Mouse (Mus musculus): ENCODE results near the gene Pank4. TPM values are rescaled to one million over a fixed set of nuclear protein-coding genes. Genes with fewer than 3 reads are reported as not detected.

The Pank4 gene
- polyA plus RNA-seq, 1 experiment from 2014 or later, result 47.2 TPM

DNA sequence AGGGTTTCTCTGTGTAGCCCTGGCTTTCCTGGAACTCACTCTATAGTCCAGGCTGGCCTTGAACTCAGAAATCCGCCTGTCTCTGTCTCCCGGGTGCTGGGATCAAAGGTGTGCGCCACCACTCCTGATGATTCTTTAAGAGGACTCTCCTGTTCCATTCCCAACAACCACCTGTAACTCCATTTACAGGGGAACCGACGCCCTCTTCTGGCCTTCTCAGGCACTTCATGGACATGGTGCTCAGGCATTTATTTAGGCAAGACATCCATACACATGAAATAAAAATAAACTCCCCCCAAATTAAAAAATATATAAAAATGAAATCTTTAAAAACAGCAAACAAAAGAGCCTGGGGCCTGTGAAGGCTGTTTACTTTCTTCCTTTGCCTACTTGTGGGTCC is 3.2 kb downstream of the Pank4 start:
- H3K27me3 ChIP-seq (replicated peaks; ENCODE audit: control insufficient read depth, insufficient read depth, low read length), result peaks cover 14% of the 10 kb centered on the region
- no peak overlapping the region for H3K4me3 ChIP-seq (ENCODE audit: low read depth, low read length)
- peaks cover 20% of the 10 kb centered on the region for H3K4me1 ChIP-seq (replicated peaks; ENCODE audit: control insufficient read depth, insufficient read depth, low read length)
- H3K9me3 ChIP-seq (ENCODE audit: control insufficient read depth, low read length), result no peaks in the 10 kb centered on the region
- WGBS, result 61% methylated on average over 5 of the region's 5 CpGs
- H3K27ac ChIP-seq (ENCODE audit: low read depth, low read length), result no peak overlapping the region
- no peak for ATAC-seq (replicated peaks; ENCODE audit: low FRiP score)
- H3K4me2 ChIP-seq, result no peak overlapping the region
- DNase-seq (ENCODE audit: low spot score), result no peak
- H3K9ac ChIP-seq (ENCODE audit: low read depth, low read length), result no peak overlapping the region
- H3K36me3 ChIP-seq (ENCODE audit: control insufficient read depth, insufficient read depth, low read length), result peaks cover 37% of the 10 kb centered on the region

DNA sequence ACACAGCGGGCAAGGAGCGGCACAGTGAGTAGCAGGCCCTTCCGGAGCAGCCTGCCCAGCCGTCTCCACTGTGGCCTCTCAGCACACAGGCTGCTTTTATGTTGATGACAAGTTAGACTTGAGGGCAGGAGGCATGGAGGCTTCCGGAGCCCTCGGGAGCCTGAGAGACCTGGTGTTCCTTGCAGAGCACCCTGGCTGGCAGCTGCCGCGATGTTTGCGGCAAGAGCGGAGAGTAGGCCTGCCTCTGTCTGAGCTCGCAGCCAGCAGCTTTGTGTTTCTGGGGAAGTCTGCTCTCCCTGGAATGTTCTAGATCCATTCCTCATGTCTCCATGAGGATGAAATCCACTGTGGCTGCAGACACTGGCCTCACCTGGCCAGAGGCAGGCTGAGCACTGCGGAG is 8.6 kb downstream of the Pank4 start:
- ATAC-seq (replicated peaks; ENCODE audit: low FRiP score) (no peak), DNase-seq (ENCODE audit: low spot score) (no peak)
- H3K4me1 ChIP-seq (replicated peaks; ENCODE audit: control insufficient read depth, insufficient read depth, low read length), result no peaks in the 10 kb centered on the region
- peaks cover 82% of the 10 kb centered on the region for H3K36me3 ChIP-seq (ENCODE audit: control insufficient read depth, insufficient read depth, low read length)
- WGBS, result 94% methylated on average over 12 of the region's 12 CpGs
- no peaks in the 10 kb centered on the region for H3K27me3 ChIP-seq (replicated peaks; ENCODE audit: control insufficient read depth, insufficient read depth, low read length)
- H3K4me2 ChIP-seq, result no peak overlapping the region
- no peak overlapping the region; the same call in 1 of the 2 replicates for H3K4me3 ChIP-seq (ENCODE audit: low read depth, low read length)
- H3K9me3 ChIP-seq (ENCODE audit: control insufficient read depth, low read length), result no peaks in the 10 kb centered on the region
- no peak overlapping the region for H3K27ac ChIP-seq (ENCODE audit: low read depth, low read length)
- H3K9ac ChIP-seq (ENCODE audit: low read depth, low read length), result no peak overlapping the region

DNA sequence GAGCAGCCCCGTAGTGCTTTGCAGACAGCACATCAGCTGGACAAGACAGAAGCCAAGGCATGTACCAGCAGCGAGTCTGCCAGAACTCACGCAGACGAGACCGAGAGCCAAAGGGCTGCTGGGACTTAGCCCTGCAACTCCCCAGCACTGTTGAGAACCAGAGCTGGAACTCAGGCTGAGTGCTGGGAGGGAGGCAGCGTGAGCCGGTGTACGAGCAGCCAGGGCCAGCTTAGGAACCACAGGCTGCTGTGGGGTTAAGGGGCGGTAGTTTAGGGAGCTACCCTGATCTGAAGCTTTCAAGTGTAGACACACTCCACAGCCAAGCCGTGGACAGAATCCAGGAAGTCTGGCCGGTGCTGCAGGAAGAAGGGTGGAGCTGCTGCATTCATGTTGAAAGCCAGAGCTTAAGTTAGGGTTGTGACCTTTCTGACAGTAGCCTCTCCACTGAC is 10.3 kb downstream of the Pank4 start:
- no peak overlapping the region for H3K27ac ChIP-seq (ENCODE audit: low read depth, low read length)

DNA sequence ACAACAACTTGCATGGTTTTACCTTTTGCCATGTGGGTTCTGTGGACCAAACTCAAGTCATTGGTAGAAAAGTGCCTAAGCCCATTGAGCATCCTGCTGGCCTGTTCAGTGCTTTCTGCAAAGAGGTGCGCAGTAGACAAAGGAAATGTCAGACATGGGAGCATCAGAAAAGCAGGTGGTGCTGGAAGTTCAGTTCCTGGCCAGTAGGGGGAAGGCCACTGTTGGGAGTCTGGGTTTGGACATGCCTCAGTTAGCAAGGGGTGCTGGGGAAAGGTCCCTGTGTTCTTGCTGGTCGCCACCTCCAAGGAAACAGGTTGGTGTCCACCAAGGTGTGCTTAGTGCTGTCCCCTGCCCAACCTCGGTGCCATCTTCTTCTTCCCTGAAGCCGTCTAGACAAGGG is 16.2 kb downstream of the Pank4 start:
- Histone ChIP-seq H3K4me2 (no peak overlapping the region), H3K4me3 (ENCODE audit: low read depth, low read length) (no peak overlapping the region), H3K9me3 (ENCODE audit: control insufficient read depth, low read length) (no peaks in the 10 kb centered on the region), H3K9ac (ENCODE audit: low read depth, low read length) (no peak overlapping the region), H3K27me3 (replicated peaks; ENCODE audit: control insufficient read depth, insufficient read depth, low read length) (no peaks in the 10 kb centered on the region; the same call in 1 of the 2 replicates), H3K36me3 (ENCODE audit: control insufficient read depth, insufficient read depth, low read length) (peaks cover 51% of the 10 kb centered on the region), H3K27ac (ENCODE audit: low read depth, low read length) (no peak overlapping the region), H3K4me1 (replicated peaks; ENCODE audit: control insufficient read depth, insufficient read depth, low read length) (peaks cover 17% of the 10 kb centered on the region)
- WGBS, result 92% methylated on average over 4 of the region's 4 CpGs
- DNase-seq (ENCODE audit: low spot score) (no peak), ATAC-seq (replicated peaks; ENCODE audit: low FRiP score) (no peak)

More for the DNA sequence above, 10.3 kb downstream of the Pank4 start:
- ATAC-seq (replicated peaks; ENCODE audit: low FRiP score) (no peak), DNase-seq (ENCODE audit: low spot score) (no peak)
- Histone ChIP-seq H3K9me3 (ENCODE audit: control insufficient read depth, low read length) (no peaks in the 10 kb centered on the region), H3K36me3 (ENCODE audit: control insufficient read depth, insufficient read depth, low read length) (peaks cover 94% of the 10 kb centered on the region), H3K4me1 (replicated peaks; ENCODE audit: control insufficient read depth, insufficient read depth, low read length) (no peaks in the 10 kb centered on the region), H3K9ac (ENCODE audit: low read depth, low read length) (no peak overlapping the region), H3K4me3 (ENCODE audit: low read depth, low read length) (no peak overlapping the region), H3K27me3 (replicated peaks; ENCODE audit: control insufficient read depth, insufficient read depth, low read length) (no peaks in the 10 kb centered on the region), H3K4me2 (no peak overlapping the region)
- WGBS, result 89% methylated on average over 11 of the region's 11 CpGs

DNA sequence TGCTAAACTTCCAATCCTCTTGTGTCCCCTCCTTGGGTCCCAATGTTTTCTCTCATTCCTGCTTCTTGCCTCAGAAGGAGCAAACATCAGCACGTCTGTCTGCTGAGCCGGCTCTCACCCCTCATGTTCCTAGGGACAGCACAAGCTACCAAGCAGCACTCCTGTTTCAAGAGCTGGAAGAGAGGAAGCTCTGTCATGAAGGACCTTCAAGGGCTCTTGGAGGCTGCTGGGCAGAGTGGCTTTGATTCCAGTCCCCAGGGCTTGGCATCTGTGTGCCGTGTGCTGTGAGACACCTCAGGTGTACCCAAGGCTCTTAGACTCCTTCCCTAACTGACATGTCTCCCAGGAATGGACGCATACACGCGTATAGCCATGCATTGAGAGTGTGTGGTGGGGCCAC is 17.2 kb downstream of the Pank4 start:
- Histone ChIP-seq H3K27me3 (replicated peaks; ENCODE audit: control insufficient read depth, insufficient read depth, low read length) (no peaks in the 10 kb centered on the region; the same call in 1 of the 2 replicates), H3K4me2 (no peak overlapping the region), H3K4me3 (ENCODE audit: low read depth, low read length) (no peak overlapping the region), H3K9ac (ENCODE audit: low read depth, low read length) (no peak overlapping the region), H3K27ac (ENCODE audit: low read depth, low read length) (0 out of 2 replicates have a peak overlapping the region, but pooled peaks have one; percentile 0), H3K4me1 (replicated peaks; ENCODE audit: control insufficient read depth, insufficient read depth, low read length) (peaks cover 19% of the 10 kb centered on the region), H3K9me3 (ENCODE audit: control insufficient read depth, low read length) (no peaks in the 10 kb centered on the region), H3K36me3 (ENCODE audit: control insufficient read depth, insufficient read depth, low read length) (peaks cover 43% of the 10 kb centered on the region)
- ATAC-seq (replicated peaks; ENCODE audit: low FRiP score) (peak; percentile 14; the same call in 1 of the 2 replicates), DNase-seq (ENCODE audit: low spot score) (no peak)
- WGBS, result 86% methylated on average over 6 of the region's 6 CpGs

DNA sequence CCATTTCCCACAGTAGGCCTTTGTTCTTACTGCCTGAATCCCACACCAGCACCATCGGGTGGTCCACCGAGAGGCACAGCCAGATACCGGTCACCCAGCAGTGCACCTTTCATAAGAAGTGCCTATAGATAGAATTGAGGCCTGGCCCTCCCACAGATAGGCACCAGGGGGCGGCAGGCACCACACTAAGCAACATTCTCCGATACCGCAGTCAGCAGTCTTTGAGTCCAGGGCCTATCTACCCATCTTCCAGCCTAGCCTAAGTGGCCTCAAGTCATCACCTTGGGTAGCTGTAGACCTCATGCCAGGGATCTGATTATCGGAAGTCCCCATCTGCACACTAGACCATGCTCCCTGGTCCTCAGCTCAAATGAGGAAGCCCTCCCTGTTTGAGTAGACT is 17.6 kb downstream of the Pank4 start:
- WGBS, result 42% methylated on average over 7 of the region's 7 CpGs
- ATAC-seq (replicated peaks; ENCODE audit: low FRiP score), result peak; percentile 53

DNA sequence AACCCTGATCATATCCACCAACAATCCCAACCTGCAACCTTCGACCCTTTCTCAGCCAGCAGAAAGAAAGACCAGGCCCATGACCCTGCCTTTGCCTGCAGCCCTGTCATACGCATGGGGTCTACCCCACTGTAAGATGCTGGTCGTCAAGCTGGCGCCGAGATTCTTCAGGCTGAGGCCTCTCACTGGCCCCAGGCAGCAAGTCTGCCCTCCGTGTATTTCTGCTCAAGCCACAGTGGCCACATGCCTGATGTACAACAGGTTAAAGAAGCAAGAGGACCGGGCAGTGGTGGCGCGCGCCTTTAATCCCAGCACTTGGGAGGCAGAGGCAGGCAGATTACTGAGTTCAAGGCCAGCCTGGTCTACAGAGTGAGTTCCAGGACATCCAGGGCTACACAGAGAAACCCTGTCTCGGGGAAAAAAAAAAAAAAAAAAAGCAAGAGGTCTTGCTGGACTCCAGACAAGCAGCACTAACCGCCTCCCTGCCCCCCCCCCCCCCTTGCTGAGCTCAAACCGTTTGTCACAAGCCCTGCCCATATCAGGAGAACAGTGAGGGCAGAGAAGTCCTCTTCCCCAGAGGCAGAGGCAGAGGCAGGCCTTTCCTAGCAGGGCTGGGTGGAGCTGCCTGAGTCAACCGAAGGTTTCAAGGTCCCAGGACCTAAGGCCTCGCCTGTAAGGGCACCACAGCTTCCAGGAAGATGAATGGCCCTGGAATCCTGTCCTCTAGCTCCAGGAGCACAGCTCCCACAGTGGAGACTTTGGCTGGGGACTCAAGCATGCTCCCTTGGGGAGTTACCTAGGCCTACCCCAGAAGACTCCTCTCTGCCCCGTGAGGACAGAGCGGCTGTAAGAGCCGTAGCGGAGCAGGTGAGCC is 18.6 kb downstream of the Pank4 start:
- DNase-seq (ENCODE audit: low spot score) (no peak), ATAC-seq (replicated peaks; ENCODE audit: low FRiP score) (no peak; the same call in 1 of the 2 replicates)
- Histone ChIP-seq H3K9me3 (ENCODE audit: control insufficient read depth, low read length) (no peaks in the 10 kb centered on the region), H3K27me3 (replicated peaks; ENCODE audit: control insufficient read depth, insufficient read depth, low read length) (no peaks in the 10 kb centered on the region; the same call in 1 of the 2 replicates), H3K36me3 (ENCODE audit: control insufficient read depth, insufficient read depth, low read length) (peaks cover 31% of the 10 kb centered on the region), H3K9ac (ENCODE audit: low read depth, low read length) (peak overlapping the region; percentile 30; the same call in 1 of the 2 replicates), H3K4me2 (no peak overlapping the region), H3K4me3 (ENCODE audit: low read depth, low read length) (no peak overlapping the region), H3K4me1 (replicated peaks; ENCODE audit: control insufficient read depth, insufficient read depth, low read length) (peaks cover 23% of the 10 kb centered on the region), H3K27ac (ENCODE audit: low read depth, low read length) (peak overlapping the region; percentile 52; the same call in 1 of the 2 replicates)
- 75% methylated on average over 18 of the region's 19 CpGs for WGBS

More for the DNA sequence above, 17.6 kb downstream of the Pank4 start:
- Histone ChIP-seq H3K9ac (ENCODE audit: low read depth, low read length) (peak overlapping the region; percentile 30; the same call in 1 of the 2 replicates), H3K4me2 (no peak overlapping the region), H3K9me3 (ENCODE audit: control insufficient read depth, low read length) (no peaks in the 10 kb centered on the region), H3K4me1 (replicated peaks; ENCODE audit: control insufficient read depth, insufficient read depth, low read length) (peaks cover 23% of the 10 kb centered on the region), H3K27ac (ENCODE audit: low read depth, low read length) (peak overlapping the region; percentile 0; the same call in 1 of the 2 replicates), H3K36me3 (ENCODE audit: control insufficient read depth, insufficient read depth, low read length) (peaks cover 39% of the 10 kb centered on the region), H3K27me3 (replicated peaks; ENCODE audit: control insufficient read depth, insufficient read depth, low read length) (no peaks in the 10 kb centered on the region; the same call in 1 of the 2 replicates), H3K4me3 (ENCODE audit: low read depth, low read length) (no peak overlapping the region)
- peak; percentile 71 for DNase-seq (ENCODE audit: low spot score)

DNA sequence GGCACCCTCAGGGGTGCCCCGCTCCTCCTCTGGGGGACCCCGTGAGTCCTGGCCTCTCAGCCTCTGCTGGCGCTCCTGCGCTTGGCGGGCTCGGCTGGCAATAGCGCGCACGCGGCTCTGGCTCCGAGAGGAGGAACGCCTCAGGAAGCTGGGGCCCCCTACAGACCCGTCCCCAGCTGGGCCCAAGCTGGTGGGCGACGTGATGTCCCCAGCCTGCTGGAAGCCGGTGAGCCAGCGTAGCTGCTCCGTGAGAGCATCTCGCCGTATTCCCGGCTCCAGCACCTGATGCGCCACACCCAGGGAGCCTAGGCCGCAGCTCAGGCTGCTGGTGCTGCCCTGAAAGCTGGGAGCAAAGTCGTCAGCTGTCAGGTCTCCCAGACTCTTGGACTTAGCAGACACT is 19.8 kb downstream of the Pank4 start:
- H3K27me3 ChIP-seq (replicated peaks; ENCODE audit: control insufficient read depth, insufficient read depth, low read length), result no peaks in the 10 kb centered on the region; the same call in 1 of the 2 replicates
- H3K4me2 ChIP-seq, result peak overlapping the region; percentile 4; the same call in 1 of the 2 replicates
- ATAC-seq (replicated peaks; ENCODE audit: low FRiP score), result no peak
- WGBS, result 28% methylated on average over 24 of the region's 24 CpGs
- no peak for DNase-seq (ENCODE audit: low spot score)
- no peak overlapping the region for H3K27ac ChIP-seq (ENCODE audit: low read depth, low read length)
- no peak overlapping the region for H3K4me3 ChIP-seq (ENCODE audit: low read depth, low read length)
- H3K36me3 ChIP-seq (ENCODE audit: control insufficient read depth, insufficient read depth, low read length), result peaks cover 18% of the 10 kb centered on the region
- H3K4me1 ChIP-seq (replicated peaks; ENCODE audit: control insufficient read depth, insufficient read depth, low read length), result peaks cover 23% of the 10 kb centered on the region
- no peaks in the 10 kb centered on the region for H3K9me3 ChIP-seq (ENCODE audit: control insufficient read depth, low read length)
- no peak overlapping the region for H3K9ac ChIP-seq (ENCODE audit: low read depth, low read length)

All from liver, embryonic 11.5 days (tissue).